Mouse (Mus musculus): ENCODE data around the gene 2310022B05Rik. TPM values are rescaled to one million over a fixed set of nuclear protein-coding genes. Genes with fewer than 3 reads are reported as not detected.

Gene 2310022B05Rik
- polyA plus RNA-seq, 1 experiment: 10.0 TPM

DNA sequence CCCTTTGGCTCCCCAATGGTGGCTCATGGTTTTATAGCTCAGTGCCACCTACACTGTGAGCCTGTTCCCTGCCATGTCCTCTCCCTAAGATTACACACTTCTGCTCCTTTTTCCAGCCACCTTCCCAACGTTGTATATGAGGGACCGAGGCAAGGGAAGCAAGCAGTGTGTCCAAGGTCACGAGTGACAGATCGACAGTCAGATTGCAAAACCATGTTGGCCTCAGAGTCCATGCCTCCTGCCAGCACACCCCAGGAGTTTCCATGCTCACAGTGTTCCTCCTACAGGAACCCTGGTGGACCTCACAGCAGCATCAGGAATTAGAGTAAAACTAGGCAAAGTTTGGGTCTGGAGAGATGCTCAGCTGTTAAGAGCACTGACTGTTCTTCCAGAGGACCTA lies 73.8 kb downstream of the 2310022B05Rik start:
- Histone ChIP-seq H3K27ac (replicated peaks; ENCODE audit: low read depth, low read length) (peak overlapping the region; percentile 90), H3K4me3 (ENCODE audit: insufficient read depth, low read depth, low read length) (no peak overlapping the region), H3K4me1 (ENCODE audit: control insufficient read depth, insufficient read depth, insufficient read length, low read length) (peaks cover 7% of the 10 kb centered on the region)

DNA sequence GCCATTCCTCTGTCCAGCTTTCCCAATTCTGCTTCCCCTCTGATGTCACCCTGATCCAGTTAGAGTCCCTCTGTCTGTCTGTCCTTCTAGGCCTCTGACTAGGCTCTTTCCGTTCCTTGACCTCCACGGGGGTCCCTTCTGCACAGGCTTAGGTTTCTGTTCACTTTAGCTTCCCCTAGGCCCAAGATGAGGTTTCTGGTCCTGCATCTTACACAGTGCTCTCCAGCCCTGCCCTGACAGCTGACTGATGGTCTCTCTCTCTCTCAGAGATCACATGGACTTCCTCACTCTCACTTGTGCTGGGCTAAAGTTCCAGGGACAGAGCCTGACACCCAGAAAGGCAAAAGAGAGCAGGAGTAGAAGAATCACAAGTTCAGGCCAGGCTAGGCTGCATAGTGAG lies 76.6 kb downstream of the 2310022B05Rik start:
- peaks cover 7% of the 10 kb centered on the region for H3K4me1 ChIP-seq (ENCODE audit: control insufficient read depth, insufficient read depth, insufficient read length, low read length)
- no peak overlapping the region for H3K4me3 ChIP-seq (ENCODE audit: insufficient read depth, low read depth, low read length)
- H3K27ac ChIP-seq (replicated peaks; ENCODE audit: low read depth, low read length): peak overlapping the region; percentile 33; the same call in 1 of the 2 replicates

Other genes starting within 250 kb of the 2310022B05Rik start
- not detected in 2 replicates for gene Pgbd5, start 223.7 kb downstream of the 2310022B05Rik start, polyA plus RNA-seq (2012; ENCODE audit: insufficient read depth, insufficient read length, missing spikeins)
- 17.2 and 19.6 TPM in 2 replicates for gene Cog2, start 142.6 kb downstream of the 2310022B05Rik start, polyA plus RNA-seq (2012; ENCODE audit: insufficient read depth, insufficient read length, missing spikeins)
- gene Agt, start 93.7 kb downstream of the 2310022B05Rik start, polyA plus RNA-seq (2012; ENCODE audit: insufficient read depth, insufficient read length, missing spikeins): 2.4 and 3.2 TPM in 2 replicates
- not detected in 2 replicates for gene Capn9, start 87.3 kb downstream of the 2310022B05Rik start, polyA plus RNA-seq (2012; ENCODE audit: insufficient read depth, insufficient read length, missing spikeins)
- gene Ttc13, start 58.6 kb upstream of the 2310022B05Rik start, polyA plus RNA-seq (2012; ENCODE audit: insufficient read depth, insufficient read length, missing spikeins): 13.4 and 18.6 TPM in 2 replicates
- 5.6 and 9.2 TPM in 2 replicates for gene Arv1, start 58.8 kb upstream of the 2310022B05Rik start, polyA plus RNA-seq (2012; ENCODE audit: insufficient read depth, insufficient read length, missing spikeins)
- gene Fam89a, start 88.5 kb upstream of the 2310022B05Rik start, polyA plus RNA-seq (2012; ENCODE audit: insufficient read depth, insufficient read length, missing spikeins): 0.83 and 1.5 TPM in 2 replicates
- 7.1 and 8.0 TPM in 2 replicates for gene Trim67, start 129.7 kb upstream of the 2310022B05Rik start, polyA plus RNA-seq (2012; ENCODE audit: insufficient read depth, insufficient read length, missing spikeins)
- gene Gnpat, start 199.7 kb upstream of the 2310022B05Rik start, polyA plus RNA-seq (2012; ENCODE audit: insufficient read depth, insufficient read length, missing spikeins): 133 and 153 TPM in 2 replicates
- 12.9 and 17.1 TPM in 2 replicates for gene 2810004N23Rik, start 199.8 kb upstream of the 2310022B05Rik start, polyA plus RNA-seq (2012; ENCODE audit: insufficient read depth, insufficient read length, missing spikeins)
- 9.7 and 13.5 TPM in 2 replicates for gene Exoc8, start 234.3 kb upstream of the 2310022B05Rik start, polyA plus RNA-seq (2012; ENCODE audit: insufficient read depth, insufficient read length, missing spikeins)
- 10.2 and 14.9 TPM in 2 replicates for gene Sprtn, start 234.5 kb upstream of the 2310022B05Rik start, polyA plus RNA-seq (2012; ENCODE audit: insufficient read depth, insufficient read length, missing spikeins)

All from brown adipose tissue, adult 24 weeks (tissue).